Mouse (Mus musculus): Measurements from ENCODE around the gene Prg2. TPM values are rescaled to one million over a fixed set of nuclear protein-coding genes. Genes with fewer than 3 reads are reported as not detected.

The Prg2 gene
- 0.35 and 0.57 TPM in 2 replicates for polyA plus RNA-seq (2015; fragmentation: Nextera tagmentation; extraction: Ambion mirVana)

DNA sequence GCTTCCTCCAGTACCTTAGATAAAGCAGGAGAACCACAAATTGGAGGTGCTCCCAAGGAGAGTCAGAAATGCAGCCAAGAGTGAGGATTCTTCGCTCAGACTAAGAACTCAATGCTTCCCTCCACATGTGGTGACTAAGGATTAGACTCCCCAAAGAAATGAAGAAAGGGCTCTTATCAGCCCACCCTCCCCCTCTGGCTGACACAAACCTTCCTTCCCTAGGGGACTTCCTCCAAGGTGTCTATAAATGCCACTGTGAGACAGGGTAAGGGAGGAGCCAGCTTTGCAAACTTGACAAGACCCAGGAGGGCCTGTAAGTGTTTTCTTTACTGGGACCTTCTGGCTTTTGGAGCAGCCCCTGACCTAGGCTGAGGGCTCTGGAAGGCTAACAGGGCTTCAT lies at the start of gene Prg2:
Gene Prg2 (plus strand): TSS at position 274 of the 400 bp plus-strand sequence.
- no peaks in the 10 kb centered on the region for H3K27me3 ChIP-seq
- H3K36me3 ChIP-seq, result no peaks in the 10 kb centered on the region
- H3K27ac ChIP-seq, result no peak within 1 kb of the TSS
- H3K4me3 ChIP-seq, result no peak within 1 kb of the TSS
- H3K4me2 ChIP-seq, result no peak within 1 kb of the TSS
- no peak for ATAC-seq (replicated peaks; ENCODE audit: insufficient number of reproducible peaks, insufficient read depth, low FRiP score, low read depth)
- H3K4me1 ChIP-seq (replicated peaks), result no peaks in the 10 kb centered on the region
- no peak within 1 kb of the TSS for H3K9ac ChIP-seq
- no peaks in the 10 kb centered on the region for H3K9me3 ChIP-seq (replicated peaks)
- WGBS, result 44% methylated on average over 1 of the region's 1 CpGs

DNA sequence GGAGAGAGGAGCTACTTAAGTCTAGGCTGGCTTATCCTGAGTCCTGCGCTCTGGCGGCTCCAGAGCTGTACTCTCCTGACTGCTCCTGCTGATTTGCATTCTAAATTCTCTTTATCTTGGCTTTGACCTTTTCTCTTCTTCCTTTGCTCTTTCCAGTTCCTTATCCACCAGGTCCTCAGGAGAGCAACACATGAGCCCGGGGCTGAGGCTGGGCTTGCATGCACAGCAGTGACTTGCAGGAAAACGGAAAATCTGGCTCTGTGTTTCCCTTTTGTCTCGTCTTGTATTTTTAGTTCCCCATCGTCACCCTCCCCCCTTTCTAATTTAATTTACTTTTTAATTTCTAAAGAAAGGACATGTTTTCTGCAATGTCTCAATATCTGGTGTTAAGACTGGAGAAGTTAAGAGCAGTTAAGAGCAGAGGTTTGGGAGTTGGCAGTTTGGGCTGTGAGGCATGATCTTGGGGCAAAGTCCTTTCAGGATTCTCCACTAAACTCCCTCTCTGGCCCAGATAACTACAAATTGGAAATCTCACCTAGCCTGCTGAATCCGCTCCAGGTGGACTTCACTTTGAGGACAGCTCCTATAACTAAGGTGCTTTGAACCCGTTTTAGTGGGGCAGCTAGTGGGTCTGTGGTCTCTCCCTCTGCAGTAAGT lies 46.1 kb upstream of the Prg2 start:
- H3K27me3 ChIP-seq, result no peaks in the 10 kb centered on the region
- 0 out of 2 replicates have a peak, but pooled peaks have one; percentile 9 for ATAC-seq (replicated peaks; ENCODE audit: insufficient number of reproducible peaks, insufficient read depth, low FRiP score, low read depth)
- H3K4me2 ChIP-seq, result no peak overlapping the region
- 59% methylated on average over 8 of the region's 8 CpGs for WGBS
- H3K27ac ChIP-seq, result 0 out of 2 replicates have a peak overlapping the region, but pooled peaks have one; percentile 20
- no peaks in the 10 kb centered on the region for H3K9me3 ChIP-seq (replicated peaks)
- H3K36me3 ChIP-seq, result no peaks in the 10 kb centered on the region
- peaks cover 18% of the 10 kb centered on the region for H3K4me1 ChIP-seq (replicated peaks)
- H3K9ac ChIP-seq, result no peak overlapping the region
- H3K4me3 ChIP-seq, result no peak overlapping the region

DNA sequence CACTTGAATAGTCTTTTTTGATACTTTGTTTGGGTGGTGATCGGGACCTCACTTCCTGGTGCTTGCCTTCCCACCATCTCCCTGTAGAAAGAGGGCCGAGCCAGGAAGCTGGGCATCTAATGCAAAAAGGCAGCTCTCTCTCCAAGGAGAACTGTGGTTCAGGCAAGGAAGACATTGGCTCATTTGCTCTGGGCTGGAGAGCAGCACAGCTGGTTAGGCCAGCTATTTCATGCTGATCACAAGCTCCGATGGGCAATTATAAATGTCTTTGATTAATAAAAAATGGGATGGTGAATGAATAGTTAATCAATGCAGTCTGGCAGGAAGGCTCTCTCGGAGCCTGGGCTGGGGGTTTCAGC lies 45.6 kb upstream of the Prg2 start:
- Histone ChIP-seq H3K36me3 (no peaks in the 10 kb centered on the region), H3K4me3 (no peak overlapping the region), H3K9ac (no peak overlapping the region), H3K27me3 (no peaks in the 10 kb centered on the region), H3K9me3 (replicated peaks) (no peaks in the 10 kb centered on the region), H3K27ac (no peak overlapping the region), H3K4me1 (replicated peaks) (peaks cover 18% of the 10 kb centered on the region), H3K4me2 (no peak overlapping the region)
- no peak for ATAC-seq (replicated peaks; ENCODE audit: insufficient number of reproducible peaks, insufficient read depth, low FRiP score, low read depth)
- 71% methylated on average over 4 of the region's 4 CpGs for WGBS

DNA sequence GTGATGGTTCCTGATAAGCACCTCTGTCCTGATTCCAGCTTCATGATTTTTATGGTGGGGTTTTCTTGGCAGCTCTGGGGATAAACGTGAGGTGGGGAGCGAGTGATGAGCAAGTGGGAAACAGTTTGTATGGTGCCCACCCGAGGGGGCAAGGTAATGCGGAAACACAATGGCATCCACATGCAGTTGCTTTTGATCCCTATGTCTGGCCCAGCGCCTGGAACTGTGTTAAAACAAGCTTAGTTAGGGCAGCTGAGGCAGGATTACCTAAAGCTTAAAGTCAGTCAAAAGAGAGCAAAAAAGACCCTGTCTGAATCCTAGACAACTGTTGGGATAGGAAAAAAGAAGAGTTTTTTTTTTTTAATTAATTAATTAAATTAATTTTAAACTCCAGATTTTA lies 45.2 kb upstream of the Prg2 start:
- no peak for ATAC-seq (replicated peaks; ENCODE audit: insufficient number of reproducible peaks, insufficient read depth, low FRiP score, low read depth)
- WGBS, result 79% methylated on average over 5 of the region's 5 CpGs
- no peaks in the 10 kb centered on the region for H3K27me3 ChIP-seq
- H3K4me2 ChIP-seq, result no peak overlapping the region
- H3K9me3 ChIP-seq (replicated peaks), result no peaks in the 10 kb centered on the region
- no peak overlapping the region for H3K9ac ChIP-seq
- H3K4me3 ChIP-seq, result no peak overlapping the region
- no peak overlapping the region for H3K27ac ChIP-seq
- H3K36me3 ChIP-seq, result no peaks in the 10 kb centered on the region
- peaks cover 18% of the 10 kb centered on the region for H3K4me1 ChIP-seq (replicated peaks)

DNA sequence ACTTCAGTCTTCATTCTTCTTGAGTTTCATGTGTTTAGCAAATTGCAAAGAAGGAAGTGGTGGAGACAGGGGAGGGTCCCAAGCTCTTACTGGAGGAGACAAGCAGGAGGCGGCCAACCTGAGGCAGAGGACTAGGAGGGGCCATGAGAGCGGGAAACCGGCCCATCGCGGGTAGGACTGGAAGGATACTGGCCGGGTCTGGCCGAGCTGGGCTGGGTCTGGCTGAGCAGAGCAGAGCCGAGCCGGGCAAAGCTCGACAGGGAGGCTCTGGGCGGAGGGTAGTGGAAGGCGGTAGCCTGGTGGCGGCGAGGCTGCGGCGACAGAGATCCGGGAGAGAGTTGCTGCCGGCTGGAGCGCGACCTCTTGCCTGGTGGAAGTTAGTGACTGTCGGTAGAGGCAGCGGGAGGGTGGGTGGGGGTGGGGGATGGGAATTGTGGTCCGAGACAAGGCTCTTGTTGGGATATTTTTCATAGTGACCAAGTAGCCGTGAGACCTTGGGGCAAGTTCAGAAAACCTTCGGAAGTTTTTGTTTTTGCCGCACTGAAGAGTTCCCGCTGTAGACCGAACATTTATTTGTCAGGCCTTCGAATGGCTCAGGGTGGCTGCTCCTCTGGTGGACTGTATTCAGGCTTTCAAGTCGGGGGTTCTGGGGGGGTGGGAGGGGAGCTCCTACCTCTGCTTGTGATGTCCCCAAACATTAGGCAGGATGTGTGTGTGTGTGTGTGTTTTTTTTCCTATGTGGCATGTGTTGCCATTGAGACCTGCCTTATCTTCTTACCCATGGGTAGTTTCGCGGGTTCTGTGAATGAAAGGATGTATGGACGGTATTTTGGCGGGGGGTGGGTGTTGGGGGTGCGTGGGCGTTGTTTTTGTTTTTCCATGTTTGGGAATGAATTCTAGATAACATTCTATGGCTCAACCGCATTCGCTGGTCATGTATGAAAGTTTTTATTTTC lies 43.5 kb upstream of the Prg2 start, which contains the start of gene Slc43a3:
Gene Slc43a3 (plus strand): TSS at position 106 of the 956 bp plus-strand sequence.
- WGBS, result 11% methylated on average over 38 of the region's 38 CpGs
- ATAC-seq (replicated peaks; ENCODE audit: insufficient number of reproducible peaks, insufficient read depth, low FRiP score, low read depth), result peak; percentile 90

DNA sequence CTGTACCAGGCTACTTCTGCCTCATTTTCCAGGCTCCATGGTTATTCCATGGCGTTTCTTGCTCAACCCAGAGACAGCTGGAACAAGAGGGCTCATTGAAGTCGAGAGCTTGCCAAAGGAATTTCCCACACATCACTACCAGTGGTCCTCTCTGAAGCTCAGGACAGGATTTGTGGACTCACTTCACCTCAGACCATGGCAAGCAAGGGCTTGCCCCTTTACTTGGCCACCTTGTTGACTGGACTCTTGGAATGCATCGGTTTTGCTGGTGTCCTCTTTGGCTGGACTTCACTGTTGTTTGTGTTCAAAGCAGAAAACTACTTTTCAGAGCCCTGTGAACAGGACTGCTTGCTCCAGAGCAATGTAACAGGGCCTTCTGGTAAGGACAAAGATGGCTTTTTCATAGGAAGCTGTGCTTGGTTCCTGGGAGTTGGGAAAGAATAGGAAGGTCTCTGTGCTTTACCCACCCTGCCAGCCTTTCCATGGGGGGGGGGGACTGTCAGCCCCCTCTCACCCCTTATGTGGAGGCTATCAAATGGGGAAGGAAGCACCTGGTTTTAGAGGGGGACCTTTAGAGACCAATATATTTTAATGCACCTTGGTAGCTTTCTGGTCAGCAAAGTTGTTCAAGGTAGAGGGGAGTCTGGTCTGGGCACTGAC lies 42.6 kb upstream of the Prg2 start:
- WGBS, result 37% methylated on average over 3 of the region's 3 CpGs
- Histone ChIP-seq H3K36me3 (no peaks in the 10 kb centered on the region), H3K27ac (peak overlapping the region; percentile 83), H3K27me3 (no peaks in the 10 kb centered on the region), H3K4me2 (peak overlapping the region; percentile 73), H3K9me3 (replicated peaks) (no peaks in the 10 kb centered on the region), H3K4me1 (replicated peaks) (peaks cover 18% of the 10 kb centered on the region), H3K4me3 (peak overlapping the region; percentile 60), H3K9ac (peak overlapping the region; percentile 70; the same call in 1 of the 2 replicates)
- no peak for ATAC-seq (replicated peaks; ENCODE audit: insufficient number of reproducible peaks, insufficient read depth, low FRiP score, low read depth)

More for the DNA sequence above, 43.5 kb upstream of the Prg2 start, which contains the start of gene Slc43a3:
- Histone ChIP-seq H3K27me3 (no peaks in the 10 kb centered on the region), H3K4me2 (peak within 1 kb of the TSS; percentile 73), H3K4me3 (peak within 1 kb of the TSS; percentile 60), H3K4me1 (replicated peaks) (peaks cover 18% of the 10 kb centered on the region), H3K9ac (peak within 1 kb of the TSS; percentile 70), H3K36me3 (no peaks in the 10 kb centered on the region), H3K27ac (peak within 1 kb of the TSS; percentile 83), H3K9me3 (replicated peaks) (no peaks in the 10 kb centered on the region)

DNA sequence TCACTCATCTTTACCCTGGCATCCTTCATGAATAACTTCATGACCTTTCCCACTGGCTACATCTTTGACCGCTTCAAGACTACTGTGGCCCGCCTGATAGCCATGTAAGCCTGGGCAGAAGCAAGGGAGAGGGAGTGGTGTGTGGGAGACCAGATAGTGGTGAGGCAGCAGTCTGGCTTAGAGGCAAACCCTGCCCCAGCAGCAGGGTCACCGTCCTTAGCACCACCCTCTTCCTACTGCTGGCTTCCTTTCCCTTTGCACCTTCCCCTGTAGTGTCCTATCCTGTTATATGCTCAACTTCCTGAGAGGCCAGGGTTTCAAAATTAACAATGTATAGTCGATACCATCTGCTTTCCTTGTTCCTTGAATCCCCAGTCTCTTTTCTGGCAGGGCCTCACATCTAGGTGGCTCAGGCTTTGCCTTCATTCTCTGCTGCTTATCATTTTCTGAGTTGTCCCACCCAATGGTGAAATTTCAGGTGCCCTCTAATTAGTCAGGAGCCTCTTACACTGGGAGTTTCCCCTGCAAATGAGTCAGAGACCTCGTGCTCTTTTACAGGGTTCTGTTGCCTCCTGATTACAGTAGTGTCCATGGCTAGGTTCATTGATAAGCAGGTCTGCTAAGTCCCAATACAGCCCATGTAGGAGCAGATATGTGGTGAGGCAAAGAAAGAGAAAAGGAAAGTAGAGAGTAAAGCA lies 41.9 kb upstream of the Prg2 start:
- WGBS, result 43% methylated on average over 5 of the region's 5 CpGs
- Histone ChIP-seq H3K4me1 (replicated peaks) (peaks cover 18% of the 10 kb centered on the region), H3K4me3 (peak overlapping the region; percentile 60), H3K27ac (peak overlapping the region; percentile 83), H3K36me3 (no peaks in the 10 kb centered on the region), H3K9me3 (replicated peaks) (no peaks in the 10 kb centered on the region), H3K4me2 (peak overlapping the region; percentile 73), H3K9ac (peak overlapping the region; percentile 70; the same call in 1 of the 2 replicates), H3K27me3 (no peaks in the 10 kb centered on the region)
- ATAC-seq (replicated peaks; ENCODE audit: insufficient number of reproducible peaks, insufficient read depth, low FRiP score, low read depth), result no peak

DNA sequence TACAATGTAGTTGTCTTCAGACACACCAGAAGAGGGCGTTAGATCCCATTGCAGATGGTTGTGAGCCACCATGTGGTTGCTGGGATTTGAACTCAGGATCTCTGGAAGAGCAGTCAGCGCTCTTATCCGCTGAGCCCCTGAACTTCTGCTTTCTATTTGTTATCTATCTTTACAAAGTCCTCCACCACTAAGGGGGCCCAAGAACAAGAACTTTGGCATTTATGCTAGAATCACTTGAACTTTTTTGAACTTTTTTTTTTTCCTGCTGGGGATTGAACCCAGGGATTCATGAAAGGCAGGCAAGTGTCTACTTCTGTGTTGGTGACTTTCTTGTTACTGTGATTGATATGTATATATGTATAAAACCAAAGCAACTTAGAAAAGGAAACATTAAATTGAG lies 41.0 kb upstream of the Prg2 start:
- Histone ChIP-seq H3K27ac (no peak overlapping the region), H3K9me3 (replicated peaks) (no peaks in the 10 kb centered on the region), H3K9ac (no peak overlapping the region), H3K4me1 (replicated peaks) (peaks cover 18% of the 10 kb centered on the region), H3K4me3 (no peak overlapping the region), H3K36me3 (no peaks in the 10 kb centered on the region), H3K27me3 (no peaks in the 10 kb centered on the region), H3K4me2 (no peak overlapping the region)
- 84% methylated on average over 3 of the region's 3 CpGs for WGBS
- no peak for ATAC-seq (replicated peaks; ENCODE audit: insufficient number of reproducible peaks, insufficient read depth, low FRiP score, low read depth)

DNA sequence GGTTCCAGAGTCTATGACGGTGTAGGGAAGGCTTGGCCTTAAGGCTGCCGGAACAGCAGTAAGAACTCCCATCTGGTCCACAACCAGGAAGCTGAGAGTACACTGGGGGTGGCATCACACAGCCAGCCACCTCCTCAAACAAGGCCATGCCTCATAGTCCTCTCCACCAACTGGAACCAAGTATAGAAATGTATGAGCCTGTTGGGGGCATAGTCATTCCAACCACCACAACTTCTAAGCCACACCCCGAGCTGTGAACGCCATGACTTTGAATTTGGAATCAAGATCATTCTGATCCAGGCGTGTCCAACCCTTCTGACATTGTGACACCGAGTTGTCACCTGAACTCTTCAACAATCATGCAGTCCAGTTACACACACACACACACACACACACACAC lies 40.5 kb upstream of the Prg2 start:
- Histone ChIP-seq H3K4me2 (no peak overlapping the region), H3K27ac (no peak overlapping the region), H3K9ac (no peak overlapping the region), H3K27me3 (no peaks in the 10 kb centered on the region), H3K36me3 (no peaks in the 10 kb centered on the region), H3K9me3 (replicated peaks) (no peaks in the 10 kb centered on the region), H3K4me1 (replicated peaks) (peaks cover 18% of the 10 kb centered on the region), H3K4me3 (no peak overlapping the region)
- no peak for ATAC-seq (replicated peaks; ENCODE audit: insufficient number of reproducible peaks, insufficient read depth, low FRiP score, low read depth)
- 93% methylated on average over 6 of the region's 6 CpGs for WGBS

DNA sequence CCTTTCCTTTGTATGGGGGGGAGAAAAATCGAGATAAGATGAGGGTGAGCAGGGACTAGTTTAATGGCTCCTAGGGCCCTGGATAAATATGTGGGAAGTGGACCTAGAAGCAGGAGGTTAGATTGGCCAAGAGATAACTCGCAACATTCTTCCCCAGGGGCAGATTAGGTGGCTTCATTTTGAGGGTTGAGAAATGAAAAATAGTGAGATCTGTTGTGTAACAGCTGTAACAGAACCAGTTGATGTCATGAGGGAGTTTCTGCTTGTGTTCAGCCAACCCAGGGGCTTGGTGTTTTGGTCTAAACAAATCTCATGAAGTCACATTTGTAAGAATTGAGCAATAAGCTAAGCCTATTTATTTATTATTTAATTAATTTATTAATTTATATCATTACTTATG lies 38.9 kb upstream of the Prg2 start:
- no peaks in the 10 kb centered on the region for H3K27me3 ChIP-seq
- no peaks in the 10 kb centered on the region for H3K9me3 ChIP-seq (replicated peaks)
- H3K4me3 ChIP-seq, result no peak overlapping the region
- H3K4me1 ChIP-seq (replicated peaks), result peaks cover 18% of the 10 kb centered on the region
- H3K9ac ChIP-seq, result no peak overlapping the region
- H3K36me3 ChIP-seq, result peaks cover 3% of the 10 kb centered on the region; the same call in 1 of the 2 replicates
- no peak overlapping the region for H3K27ac ChIP-seq
- no peak for ATAC-seq (replicated peaks; ENCODE audit: insufficient number of reproducible peaks, insufficient read depth, low FRiP score, low read depth)
- WGBS, result 56% methylated on average over 2 of the region's 2 CpGs
- no peak overlapping the region for H3K4me2 ChIP-seq

Data from heart, embryonic 15.5 days (tissue).